Mouse (Mus musculus): ENCODE data around the gene Ncoa5.

Ncoa5 gene

DNA sequence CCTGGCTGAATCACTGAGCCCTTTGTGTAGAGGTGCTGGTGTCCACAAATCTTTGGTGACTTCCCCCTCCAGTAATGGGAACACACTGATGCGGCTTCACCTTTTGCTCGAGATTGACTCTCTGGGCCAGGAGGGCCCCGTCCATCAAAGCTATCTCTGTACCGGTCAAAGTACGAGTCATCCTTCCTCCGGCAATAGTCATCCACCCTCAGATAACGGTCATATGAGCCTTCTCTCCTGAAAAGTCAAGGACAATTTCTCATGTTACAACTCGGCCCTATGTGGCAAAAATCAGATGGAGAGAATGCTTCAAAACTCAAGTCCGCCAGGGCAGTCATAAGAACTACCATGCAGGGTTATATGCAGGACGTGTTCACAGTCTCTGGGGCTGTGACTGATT, 24.3 kb downstream of the Ncoa5 start:
- ChIA-PET POLR2A (no interaction called here), CTCF (no interaction called here)

DNA sequence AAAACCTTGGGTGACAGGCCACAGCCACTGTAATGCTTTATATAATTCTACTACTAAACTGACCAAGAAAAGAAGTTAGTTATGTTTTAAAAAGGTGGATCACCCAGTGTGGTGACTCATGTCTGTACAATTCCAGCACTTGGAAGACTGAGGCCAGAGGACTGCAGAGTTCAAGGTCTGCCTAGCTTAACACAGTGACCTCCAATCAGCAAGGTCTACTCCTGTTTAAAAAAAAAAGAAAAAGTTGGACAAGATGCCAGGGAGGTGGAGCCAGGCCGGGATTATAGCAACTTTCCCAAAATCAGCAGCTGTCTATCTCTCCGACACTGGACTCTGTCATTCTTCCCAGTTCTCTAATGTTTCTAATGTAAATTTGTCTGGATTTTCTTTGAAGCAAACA, 25.1 kb downstream of the Ncoa5 start:
- ChIA-PET POLR2A (interaction anchor here in 1 of 4 experiments (0.6 to 1.1 kb wide), 3 partner anchors 9 to 11 kb away, joined by 3 read pairs; no protein-coding TSS in a partner anchor), CTCF (no interaction called here)

DNA sequence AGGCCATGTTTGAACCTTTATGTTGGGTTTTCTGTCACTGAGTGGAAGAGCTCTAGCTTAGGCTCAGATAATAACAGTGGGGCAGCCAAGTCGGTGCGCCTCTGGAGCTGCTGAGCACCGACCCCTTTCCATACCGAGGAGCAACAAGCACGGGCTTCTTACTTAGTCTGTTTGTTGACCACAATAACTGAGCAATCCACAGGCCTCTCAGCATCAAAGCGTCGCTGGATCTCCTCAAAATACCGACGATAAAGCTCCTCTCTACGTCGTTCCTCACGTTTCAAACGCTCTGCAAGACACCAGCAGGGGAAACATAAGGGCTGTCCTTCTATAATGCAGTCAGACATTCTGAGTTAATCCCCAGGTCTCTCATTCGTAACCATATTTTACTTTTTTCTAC, 25.5 kb downstream of the Ncoa5 start:
- ChIA-PET CTCF (interaction anchor here in 1 of 4 experiments (0.6 kb wide), 4 partner anchors 30 to 1982 kb away, joined by 3 to 7 read pairs (median 4); no protein-coding TSS in a partner anchor), POLR2A (interaction anchor here in 3 of 4 experiments (0.6 to 1.8 kb wide), 5 partner anchors 8 to 216 kb away, joined by 3 to 4 read pairs (median 3); no protein-coding TSS in a partner anchor)

DNA sequence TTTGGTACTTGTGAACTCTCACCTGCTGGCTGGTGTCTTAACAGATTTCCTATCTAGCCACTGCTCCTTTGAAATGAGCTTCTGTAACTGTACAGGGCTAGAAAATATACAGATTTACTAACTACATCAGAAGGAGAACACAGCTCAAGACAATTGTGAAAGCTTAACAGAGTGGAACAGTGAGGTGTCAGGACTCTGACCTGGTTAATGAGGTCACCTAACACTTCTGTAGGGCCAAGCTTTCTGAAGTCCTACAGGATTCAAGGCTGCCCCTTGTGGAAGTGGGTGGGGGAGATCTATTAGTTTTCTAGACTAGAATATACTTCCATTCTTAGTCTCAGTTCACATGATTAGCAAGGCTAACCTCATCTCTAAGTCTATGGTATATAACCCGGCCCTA, 26.7 kb downstream of the Ncoa5 start:
- POLR2A ChIA-PET = interaction anchor here in 2 of 4 experiments (0.6 to 1.8 kb wide), 3 partner anchors 10 to 524 kb away, joined by 3 to 4 read pairs (median 3); no protein-coding TSS in a partner anchor
- CTCF ChIA-PET = interaction anchor here in 3 of 4 experiments (0.7 to 0.9 kb wide), 3 partner anchors 25 to 303 kb away, joined by 3 to 4 read pairs (median 3); no protein-coding TSS in a partner anchor

DNA sequence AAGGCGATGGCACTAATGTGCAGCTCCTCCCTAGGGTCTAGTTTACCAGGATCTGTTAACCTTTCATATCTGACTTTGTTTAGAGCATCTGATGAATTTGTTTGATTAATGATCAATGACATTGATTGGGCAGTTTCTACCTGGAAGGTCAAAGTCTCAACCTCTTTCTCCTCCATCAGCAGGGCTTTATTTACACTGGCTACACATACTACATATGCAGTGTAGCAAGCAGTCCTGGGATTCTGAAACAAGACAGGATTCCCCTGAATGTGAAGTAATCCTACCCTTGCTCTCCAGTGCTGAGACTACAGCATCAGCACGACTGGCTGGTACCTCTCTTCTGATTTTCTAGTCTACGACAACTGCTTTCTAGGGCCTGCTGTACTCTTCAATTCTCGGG, 27.9 kb downstream of the Ncoa5 start:
- ChIA-PET CTCF (no interaction called here), POLR2A (no interaction called here)

DNA sequence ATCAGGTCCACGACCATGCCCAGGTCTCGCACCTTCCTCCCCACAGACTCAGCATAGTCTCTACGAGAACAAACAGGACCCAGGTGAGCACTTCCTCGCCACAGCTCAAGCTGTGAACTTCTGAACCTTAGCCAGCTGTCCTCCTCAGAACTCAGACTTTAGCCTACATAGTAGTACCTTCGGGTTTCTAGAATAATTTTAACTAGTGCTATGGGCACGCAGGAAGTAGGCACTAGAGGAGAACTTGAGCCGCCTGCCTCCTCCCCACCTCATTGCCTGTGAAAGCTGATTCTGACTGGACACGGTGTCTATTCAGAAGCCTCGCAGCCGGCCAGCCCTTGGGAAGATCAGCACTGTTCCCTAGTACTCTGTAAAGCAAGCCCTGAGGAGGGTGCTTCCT, 30.4 kb downstream of the Ncoa5 start:
- POLR2A ChIA-PET = interaction anchor here in 1 of 4 experiments (0.6 to 0.8 kb wide), 2 partner anchors 42 to 58 kb away, joined by 3 to 4 read pairs; no protein-coding TSS in a partner anchor
- CTCF ChIA-PET = interaction anchor here in 1 of 4 experiments (0.8 kb wide), 1 partner anchor 42 kb away, joined by 3 read pairs; no protein-coding TSS in a partner anchor

DNA sequence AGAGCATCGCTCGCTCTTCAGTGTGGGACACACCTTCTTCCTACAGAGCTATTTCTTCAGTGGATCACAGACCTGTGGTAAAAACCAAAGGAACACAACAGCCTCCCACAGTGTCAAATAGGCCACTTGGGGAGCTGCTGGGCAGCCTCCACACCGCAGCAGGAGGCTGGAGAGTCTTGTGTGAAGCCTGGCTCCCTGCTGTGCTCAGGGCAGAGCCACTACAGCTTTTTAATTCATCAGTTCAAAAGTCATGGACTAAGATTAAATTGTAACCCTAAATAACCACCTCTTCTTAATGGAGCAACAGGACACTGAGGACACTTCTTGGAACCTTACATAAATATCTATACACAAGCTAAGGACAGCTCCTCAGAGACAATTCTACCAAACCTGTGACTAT, 31.6 kb downstream of the Ncoa5 start:
- ChIA-PET CTCF (interaction anchor here in 3 of 4 experiments (0.6 to 2.3 kb wide), 6 partner anchors 8 to 590 kb away, joined by 3 to 6 read pairs (median 3); partner anchors contain the start of gene Slc12a5 (in 1 of the 3)), POLR2A (interaction anchor here in 2 of 4 experiments (0.6 to 2.2 kb wide), 5 partner anchors 10 to 32 kb away, joined by 3 to 10 read pairs (median 3); partner anchors contain the start of gene Ncoa5 (in 1 of the 2))

DNA sequence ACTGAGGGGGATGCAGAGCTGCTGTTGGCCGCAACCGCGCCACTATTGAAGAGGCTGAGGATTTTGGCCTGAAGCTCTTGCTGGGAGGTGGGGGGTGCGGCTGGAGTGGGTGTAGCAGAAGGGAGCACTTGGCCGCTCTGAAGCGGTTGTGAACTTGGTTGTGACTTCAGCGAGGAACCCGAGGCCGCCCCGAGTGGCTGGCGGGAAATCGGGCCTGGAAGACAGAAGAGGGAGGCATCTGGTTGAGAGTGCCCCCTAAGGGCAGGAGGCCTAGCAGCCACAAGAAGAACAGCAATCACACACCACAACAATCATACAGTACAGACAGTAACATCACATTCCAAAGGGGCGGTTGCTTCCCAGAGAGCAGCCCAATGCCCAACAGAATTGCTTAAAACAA, 32.7 kb downstream of the Ncoa5 start:
- ChIA-PET POLR2A (interaction anchor here in 2 of 4 experiments (1.0 to 2.2 kb wide), 4 partner anchors 11 to 33 kb away, joined by 3 to 10 read pairs (median 4); partner anchors contain the start of gene Ncoa5 (in 1 of the 2)), CTCF (interaction anchor here (0.5 to 2.3 kb wide), 13 partner anchors 17 to 585 kb away, joined by 3 to 6 read pairs (median 3); partner anchors contain the start of gene Slc12a5 (in 1 of the 4))

DNA sequence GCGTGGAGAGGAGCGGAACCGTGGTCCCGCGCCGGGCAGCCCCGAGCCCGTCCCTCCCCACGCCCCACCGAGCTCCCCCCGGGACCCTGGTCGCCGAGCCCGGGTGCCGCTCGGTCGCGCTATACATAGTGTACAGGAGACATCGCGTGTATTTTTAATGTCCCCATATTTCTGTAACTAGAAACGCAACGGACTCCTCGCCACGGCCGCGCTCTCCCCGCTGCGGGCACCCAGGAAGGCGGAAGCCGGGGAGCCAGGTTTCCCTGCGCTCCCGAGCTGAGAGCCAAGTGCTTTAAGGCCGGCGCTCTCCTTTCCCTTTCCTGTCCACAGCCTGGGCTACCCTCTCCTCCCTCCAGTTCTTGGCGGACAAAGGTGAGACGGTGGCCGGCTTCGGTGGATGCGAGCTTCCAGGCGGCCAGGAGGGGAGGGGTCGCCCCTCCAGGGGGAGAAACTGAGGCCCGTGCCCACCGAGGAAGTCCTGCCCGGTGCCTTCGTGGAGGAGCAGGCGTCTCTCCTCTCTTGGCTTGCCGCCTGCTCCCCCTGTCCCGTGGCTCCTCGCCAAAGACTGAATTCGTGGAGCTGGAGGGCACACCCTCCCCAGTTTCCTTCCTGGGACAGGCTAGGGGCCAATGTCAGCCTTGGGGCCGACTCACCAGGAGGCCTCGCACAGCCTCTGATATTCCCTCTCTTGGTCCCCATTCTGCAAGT, 36.8 kb downstream of the Ncoa5 start:
- POLR2A ChIA-PET = interaction anchor here in 2 of 4 experiments (0.6 to 1.8 kb wide), 8 partner anchors 11 to 193 kb away, joined by 3 to 4 read pairs (median 3); partner anchors contain the start of genes Acot8 (in 1 of the 2), Slc12a5 (in 1 of the 2), Zswim1 (in 1 of the 2) and Zswim3 (in 1 of the 2)
- CTCF ChIA-PET = interaction anchor here (0.5 to 1.3 kb wide), 6 partner anchors 40 to 318 kb away, joined by 3 read pairs; no protein-coding TSS in a partner anchor

DNA sequence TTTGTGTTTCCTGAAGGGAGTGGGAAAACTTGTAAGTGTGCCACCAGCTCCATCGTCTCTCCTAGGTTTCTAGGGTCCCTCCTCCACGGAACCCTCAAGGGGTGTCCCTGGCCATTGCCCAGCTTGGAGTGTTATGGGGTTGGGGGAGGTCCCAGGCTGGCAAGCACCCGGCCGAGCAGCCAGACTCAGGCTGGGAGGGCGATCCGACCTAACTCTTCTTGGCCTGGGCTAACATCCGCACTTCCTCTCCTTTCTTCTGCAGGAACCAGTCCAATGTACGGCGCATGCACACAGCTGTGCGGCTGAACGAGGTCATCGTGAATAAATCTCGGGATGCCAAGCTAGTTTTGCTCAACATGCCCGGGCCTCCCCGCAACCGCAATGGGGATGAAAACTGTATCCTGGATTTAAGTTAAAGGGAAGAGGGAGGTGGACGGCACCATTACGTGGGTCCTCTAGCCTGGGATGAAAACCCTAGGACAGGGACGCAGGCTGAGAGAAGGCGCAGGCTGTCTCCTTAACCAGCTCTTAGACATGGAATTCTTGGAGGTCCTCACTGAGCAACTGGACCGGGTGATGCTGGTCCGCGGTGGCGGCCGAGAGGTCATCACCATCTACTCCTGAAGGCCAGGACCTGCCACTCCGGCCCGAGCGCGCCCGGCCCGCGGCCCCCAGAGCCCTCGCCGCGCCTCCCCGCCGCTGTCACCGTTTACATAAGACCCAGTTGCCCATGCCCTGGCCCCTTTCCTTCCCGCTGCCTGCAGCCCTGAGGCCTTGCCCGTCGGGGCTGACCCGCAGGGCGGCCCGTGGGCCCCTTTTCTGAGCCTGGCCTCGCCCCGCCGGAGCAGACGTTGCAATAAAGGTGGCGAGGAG, 37.6 kb downstream of the Ncoa5 start:
- CTCF ChIA-PET = interaction anchor here in 3 of 4 experiments (0.5 to 1.3 kb wide), 6 partner anchors 35 to 150 kb away, joined by 3 to 5 read pairs (median 3); no protein-coding TSS in a partner anchor
- POLR2A ChIA-PET = interaction anchor here in 2 of 4 experiments (0.6 to 1.8 kb wide), 6 partner anchors 11 to 192 kb away, joined by 3 to 4 read pairs (median 3); partner anchors contain the start of genes Acot8 (in 1 of the 2), Slc12a5 (in 1 of the 2), Zswim1 (in 1 of the 2) and Zswim3 (in 1 of the 2)

DNA sequence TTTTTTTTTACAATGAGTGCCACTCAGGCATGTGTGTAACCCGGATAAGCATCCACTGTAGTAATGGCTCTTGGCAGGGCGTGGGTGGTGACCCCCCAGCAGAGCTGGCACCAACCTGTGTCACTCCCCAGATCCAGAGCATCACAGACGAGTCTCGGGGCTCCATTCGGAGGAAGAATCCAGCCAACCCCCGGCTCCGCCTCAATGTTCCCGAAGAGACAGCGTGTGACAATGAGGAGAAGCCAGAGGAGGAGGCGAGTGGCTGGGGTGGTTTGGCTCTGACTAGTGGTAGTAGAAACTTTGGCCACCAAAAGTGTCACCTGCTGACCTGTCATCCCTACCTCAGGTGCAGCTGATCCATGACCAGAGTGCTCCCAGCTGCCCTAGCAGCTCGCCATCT, 38.7 kb downstream of the Ncoa5 start:
- ChIA-PET CTCF (interaction anchor here in 2 of 4 experiments (0.6 to 0.7 kb wide), 2 partner anchors 34 to 73 kb away, joined by 3 read pairs; no protein-coding TSS in a partner anchor), POLR2A (interaction anchor here in 1 of 4 experiments (1.7 kb wide), 1 partner anchor 9 kb away, joined by 3 read pairs; no protein-coding TSS in a partner anchor)

DNA sequence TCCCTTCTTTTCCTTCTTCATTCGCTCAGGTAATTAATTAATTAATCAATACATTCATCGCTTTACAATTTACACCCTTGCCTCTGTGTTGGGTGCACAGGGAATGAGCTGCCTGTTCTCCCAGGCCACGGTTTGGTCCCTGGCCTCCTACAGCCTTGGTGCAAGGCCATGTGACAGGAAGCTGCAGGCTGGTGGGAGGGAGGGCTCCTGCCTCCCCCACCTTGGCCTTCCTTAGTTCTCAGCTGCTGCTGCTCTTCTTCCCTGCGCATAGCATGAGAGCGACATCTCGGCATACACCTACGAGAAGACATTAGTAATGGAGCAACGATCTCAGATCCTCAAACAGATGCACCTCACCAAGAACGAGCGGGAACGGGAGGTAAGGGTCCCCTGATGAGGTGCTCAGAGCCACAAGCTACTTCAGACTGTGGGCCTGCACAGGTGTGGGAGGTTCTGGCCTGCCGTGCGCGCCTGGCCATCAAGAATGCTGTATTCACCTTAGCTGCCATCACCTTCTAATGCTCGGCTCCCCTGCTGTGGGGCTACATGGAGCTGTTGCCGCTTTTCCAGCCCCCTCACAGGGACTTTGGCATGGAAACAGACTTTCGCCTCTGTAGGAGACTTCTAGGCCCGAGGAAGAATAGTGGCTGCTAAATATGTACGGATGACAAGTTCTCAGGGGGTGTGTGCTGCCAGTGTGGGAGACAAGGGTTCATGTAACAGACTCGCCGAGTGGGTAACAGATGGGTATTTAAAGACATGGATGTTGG, 39.8 kb downstream of the Ncoa5 start:
- POLR2A ChIA-PET = interaction anchor here in 1 of 4 experiments (0.6 to 1.7 kb wide), 4 partner anchors 10 to 304 kb away, joined by 3 to 6 read pairs (median 3); no protein-coding TSS in a partner anchor
- CTCF ChIA-PET = interaction anchor here (0.5 to 1.1 kb wide), 5 partner anchors 33 to 122 kb away, joined by 3 to 4 read pairs (median 3); no protein-coding TSS in a partner anchor

DNA sequence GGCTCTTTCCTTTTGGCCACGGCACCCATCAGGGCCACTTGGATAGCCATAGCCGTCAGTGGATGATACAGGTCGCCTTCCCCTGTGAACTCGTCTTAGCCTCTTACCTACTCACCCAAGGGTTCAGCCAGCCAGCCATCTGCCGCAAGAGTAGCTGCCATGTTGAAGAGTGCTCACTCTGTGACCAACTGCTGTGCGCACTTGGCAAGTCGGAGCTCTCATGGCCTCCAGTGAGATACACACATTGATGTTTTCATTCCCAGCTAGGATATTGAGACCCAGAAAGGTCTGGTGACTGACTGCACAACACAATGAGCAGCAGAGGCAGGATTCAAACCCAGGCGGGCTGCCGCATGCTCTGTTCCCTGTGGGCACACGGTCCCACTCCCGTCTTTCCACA, 40.5 kb downstream of the Ncoa5 start:
- ChIA-PET POLR2A (interaction anchor here in 1 of 4 experiments (0.6 to 1.7 kb wide), 3 partner anchors 10 to 42 kb away, joined by 3 read pairs; no protein-coding TSS in a partner anchor), CTCF (interaction anchor here (0.7 to 1.1 kb wide), 4 partner anchors 32 to 42 kb away, joined by 3 to 4 read pairs (median 3); no protein-coding TSS in a partner anchor)

DNA sequence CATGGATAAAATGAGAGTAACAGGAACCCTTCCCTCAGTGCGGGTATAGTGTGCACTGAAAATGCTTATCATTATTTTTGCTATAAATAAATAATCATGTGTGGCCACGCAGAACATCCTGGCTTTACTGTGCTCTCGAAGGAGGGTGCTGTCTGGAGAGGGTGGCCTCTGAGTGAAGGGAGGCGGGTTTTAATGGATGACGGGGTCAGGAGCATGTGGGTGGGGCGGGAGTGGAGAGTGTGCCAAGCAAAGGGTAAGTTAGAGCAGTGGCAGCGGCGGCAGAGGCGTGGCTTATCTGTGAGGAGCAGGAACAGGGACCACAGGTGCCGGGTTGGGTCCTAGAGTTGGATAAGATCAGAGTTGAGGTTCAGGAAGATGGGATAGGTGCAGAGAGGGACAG, 42.9 kb downstream of the Ncoa5 start:
- CTCF ChIA-PET = no interaction called here
- POLR2A ChIA-PET = interaction anchor here in 1 of 4 experiments (1.0 kb wide), 1 partner anchor 10 kb away, joined by 3 read pairs; no protein-coding TSS in a partner anchor

DNA sequence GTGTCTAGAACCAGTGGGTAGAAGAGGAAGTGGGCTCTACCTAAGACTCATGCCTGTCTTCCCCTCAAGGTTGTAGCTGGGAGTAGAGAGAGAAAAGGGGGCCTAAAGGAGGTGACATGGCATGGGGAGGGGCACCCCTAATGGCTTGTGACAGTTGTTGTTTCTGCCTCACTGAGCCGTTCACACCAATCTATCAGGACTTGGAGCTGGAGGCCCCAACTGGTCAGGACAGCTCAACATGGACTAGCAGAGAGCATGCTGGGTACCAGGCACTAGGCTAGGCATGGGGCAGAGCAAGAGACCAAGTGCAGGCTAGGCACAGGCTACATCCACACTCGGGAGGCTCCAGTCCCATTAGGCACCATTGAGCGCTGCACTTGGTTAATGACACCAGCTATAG, 43.6 kb downstream of the Ncoa5 start:
- CTCF ChIA-PET = no interaction called here

DNA sequence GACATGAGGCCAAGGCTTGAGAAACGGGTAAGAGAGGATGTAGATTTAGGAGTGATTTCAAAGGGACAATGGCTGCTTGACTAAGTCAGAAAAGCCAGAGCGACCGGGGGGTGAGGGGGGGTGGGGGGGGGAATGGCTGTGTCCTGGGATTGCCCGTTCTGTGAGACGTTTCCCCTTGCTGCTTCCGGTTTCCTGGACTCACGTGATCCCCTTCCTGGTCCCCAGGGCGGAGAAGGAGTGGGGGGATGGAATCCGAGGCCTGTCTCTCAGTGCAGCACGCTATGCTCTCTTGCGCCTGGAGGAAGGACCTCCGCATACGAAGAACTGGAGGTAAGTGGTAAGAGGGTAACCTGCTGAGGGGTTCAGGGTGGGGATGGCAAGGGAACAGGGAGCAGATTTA, 45.9 kb downstream of the Ncoa5 start:
- CTCF ChIA-PET = interaction anchor here in 1 of 4 experiments (0.7 kb wide), 1 partner anchor 27 kb away, joined by 3 read pairs; no protein-coding TSS in a partner anchor
- POLR2A ChIA-PET = interaction anchor here in 1 of 4 experiments (0.6 kb wide), 1 partner anchor 820 kb away, joined by 4 read pairs; no protein-coding TSS in a partner anchor

More for the DNA sequence above, 43.6 kb downstream of the Ncoa5 start:
- POLR2A ChIA-PET = interaction anchor here in 2 of 4 experiments (0.8 to 1.0 kb wide), 2 partner anchors 11 to 44 kb away, joined by 3 read pairs; no protein-coding TSS in a partner anchor

Measured in embryonic stem cell, embryonic (primary cell).